In the genomic region with DNA sequence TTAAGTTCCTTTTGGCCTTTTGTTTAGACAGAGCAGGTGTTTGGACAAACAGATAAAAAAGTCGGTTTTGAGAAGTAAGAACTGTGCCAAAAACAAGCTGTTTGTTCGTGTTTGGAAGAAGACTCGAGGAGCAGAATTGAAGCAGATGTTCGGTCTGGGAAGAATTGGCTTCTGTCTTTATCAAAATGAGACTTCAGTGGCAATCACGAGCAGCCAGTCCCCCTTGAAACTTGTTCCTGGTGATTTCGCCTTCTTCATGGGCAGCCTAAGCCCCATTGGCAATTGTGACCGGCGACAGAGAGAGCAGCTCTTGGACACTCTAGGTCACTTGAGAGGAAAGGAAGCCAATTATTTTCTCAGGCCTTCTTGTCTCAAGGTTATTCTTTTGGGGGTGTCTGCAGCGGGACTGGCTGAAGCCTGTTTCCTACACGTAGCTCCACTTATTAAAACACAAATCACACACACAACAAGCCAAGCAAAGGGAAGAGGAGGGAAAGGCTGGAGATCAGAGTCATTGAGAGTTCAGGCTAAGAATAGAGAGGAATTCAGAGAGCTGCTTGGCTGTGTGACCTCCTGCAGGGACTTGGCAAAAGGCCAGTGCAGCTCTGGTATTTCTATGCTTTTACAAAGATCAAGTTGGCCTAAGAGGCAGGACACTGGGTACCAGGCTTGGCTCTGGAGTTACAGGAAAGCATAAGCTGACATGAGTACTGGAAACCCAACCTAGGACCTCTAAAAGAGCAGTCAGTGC, we compare ENCODE assay signal across 8 mouse cellular contexts. TPM values are rescaled to one million over a fixed set of nuclear protein-coding genes. Genes with fewer than 3 reads are reported as not detected.
DNase-seq lines count a peak whose midpoint lies in the region; ATAC-seq lines count a peak whose summit lies in the region.
"Had no signal": no experiment of that assay in that cellular context is flagged by ENCODE, and none has a peak within 500 bp of the region (broad histone marks: within the 10 kb centered on the region; RNA-seq: fewer than 3 reads in every experiment).

No protein-coding gene starts in this region.

- no peaks in the 10 kb centered on the region for H3K9me3 ChIP-seq in hindbrain, embryonic 15.5 days
- H3K9me3 ChIP-seq in lung, embryonic 15.5 days, result no peaks in the 10 kb centered on the region
- H3K9me3 ChIP-seq in stomach, embryonic 15.5 days, result no peaks in the 10 kb centered on the region

- H3K9ac ChIP-seq in hindbrain, embryonic 15.5 days, result no peak overlapping the region
- H3K9ac ChIP-seq in lung, embryonic 15.5 days, result no peak overlapping the region
- no peak overlapping the region for H3K9ac ChIP-seq in stomach, embryonic 15.5 days

- H3K4me1 ChIP-seq in hindbrain, embryonic 15.5 days (replicated peaks), result peaks cover 19% of the 10 kb centered on the region
- H3K4me1 ChIP-seq in lung, embryonic 15.5 days, result peaks cover 47% of the 10 kb centered on the region
- H3K4me1 ChIP-seq in stomach, embryonic 15.5 days, result peaks cover 19% of the 10 kb centered on the region

- peak; percentile 84 to 87 for DNase-seq in adrenal gland, adult (ENCODE audit: inconsistent age in 2 of 2, low spot score in 1 of 2)
- peak; percentile 66 for DNase-seq in gastrocnemius, adult 18-20 months (ENCODE audit: low spot score)
- DNase-seq in T-cell, adult 2 months (ENCODE audit: low spot score), result no peak

- no peaks in the 10 kb centered on the region for H3K27me3 ChIP-seq in hindbrain, embryonic 15.5 days
- H3K27me3 ChIP-seq in lung, embryonic 15.5 days, result no peaks in the 10 kb centered on the region
- H3K27me3 ChIP-seq in stomach, embryonic 15.5 days (replicated peaks), result no peaks in the 10 kb centered on the region

- H3K4me3 ChIP-seq in hindbrain, embryonic 15.5 days, result no peak overlapping the region
- H3K4me3 ChIP-seq in lung, embryonic 15.5 days, result no peak overlapping the region
- H3K4me3 ChIP-seq in stomach, embryonic 15.5 days (replicated peaks), result no peak overlapping the region

- 29% methylated on average over 10 of the region's 10 CpGs for WGBS in hindbrain, embryonic 15.5 days
- 15% methylated on average over 10 of the region's 10 CpGs for WGBS in lung, embryonic 15.5 days
- WGBS in stomach, embryonic 15.5 days, result 47% methylated on average over 10 of the region's 10 CpGs

- H3K36me3 ChIP-seq in hindbrain, embryonic 15.5 days, result no peaks in the 10 kb centered on the region
- no peaks in the 10 kb centered on the region for H3K36me3 ChIP-seq in lung, embryonic 15.5 days
- no peaks in the 10 kb centered on the region for H3K36me3 ChIP-seq in stomach, embryonic 15.5 days

- no peak overlapping the region for H3K4me2 ChIP-seq in hindbrain, embryonic 15.5 days
- H3K4me2 ChIP-seq in lung, embryonic 15.5 days, result peak overlapping the region; percentile 9; the same call in 1 of the 2 replicates
- H3K4me2 ChIP-seq in stomach, embryonic 15.5 days, result no peak overlapping the region

- 0 out of 2 replicates have a peak overlapping the region, but pooled peaks have one; percentile 22 for H3K27ac ChIP-seq in hindbrain, embryonic 15.5 days (replicated peaks)
- peak overlapping the region; percentile 85 for H3K27ac ChIP-seq in lung, embryonic 15.5 days
- peak overlapping the region; percentile 61 for H3K27ac ChIP-seq in stomach, embryonic 15.5 days
- H3K27ac ChIP-seq: macrophage had no signal

- 0 out of 2 replicates have a peak, but pooled peaks have one; percentile 31 for ATAC-seq in cerebellum, adult (ENCODE audit: insufficient number of reproducible peaks, low FRiP score, low TSS enrichment)
- ATAC-seq in hindbrain, embryonic 15.5 days (ENCODE audit: low FRiP score, low read depth), result peak; percentile 81
- ATAC-seq in lung, embryonic 15.5 days (ENCODE audit: borderline replicate concordance, extremely low read depth, low FRiP score, low TSS enrichment), result peak; percentile 82
- ATAC-seq in stomach, embryonic 15.5 days (ENCODE audit: insufficient read depth, low FRiP score, low read depth), result peak; percentile 47; the same call in 1 of the 2 replicates

RNA-seq across cellular contexts. Expression of a gene that starts 50.3 kb away (rescaled TPM):
- under 1 TPM in 1 of 2 experiments, not detected in 1; 0.17 TPM for total RNA-seq in gastrocnemius, adult 18-20 months (2021)
- 0.47 and 0.49 TPM in 2 replicates for polyA plus RNA-seq in hindbrain, embryonic 15.5 days (2015; fragmentation: Nextera tagmentation; extraction: Ambion mirVana)
- polyA plus RNA-seq in lung, embryonic 15.5 days (2015; fragmentation: Nextera tagmentation; extraction: Ambion mirVana), result 0.73 and 1.3 TPM in 2 replicates
- polyA plus RNA-seq in stomach, embryonic 15.5 days (2015; fragmentation: Nextera tagmentation; extraction: Ambion mirVana), result 4.3 TPM in 2 replicates

Comparison
In these comparisons a context has a peak if more than half of its experiments do, and no peak if none do; other contexts are left out.
1. ATAC-seq: peak in every context shown above with its lines; median percentile 82 in lung, embryonic 15.5 days; 81 in hindbrain, embryonic 15.5 days; 47 in stomach, embryonic 15.5 days; 31 in cerebellum, adult.
2. H3K27ac ChIP-seq: peak in every context shown above with its lines; median percentile 85 in lung, embryonic 15.5 days; 61 in stomach, embryonic 15.5 days; 22 in hindbrain, embryonic 15.5 days.